Mouse (Mus musculus) cortical plate, adult 2 months (tissue): ENCODE measurements at regions not wholly inside any gene's neighbourhood (a gene's known extent, or its start where the extent isn't known, plus 50 kb on each side); places are given as distances from the start of the nearest gene placed in this dataset.

ENCODE experiments used
- CTCF ChIP-seq: fragments of 200-500 bp; IDR thresholded peaks from 2 replicates; pipeline ENCODE4 v1.5.1; 2011; ENCODE audit warnings: mild to moderate bottlenecking, control low read depth, low read length; ENCODE audit not compliant: insufficient read depth; ENCODE audit errors: extremely low read depth
- POLR2A ChIP-seq: fragments of 200-500 bp; IDR thresholded peaks from 2 replicates; pipeline ENCODE4 v1.6.1; 2011; ENCODE audit warnings: mild to moderate bottlenecking, low read length, control low read depth; ENCODE audit not compliant: insufficient read depth; ENCODE audit errors: extremely low read depth

DNA sequence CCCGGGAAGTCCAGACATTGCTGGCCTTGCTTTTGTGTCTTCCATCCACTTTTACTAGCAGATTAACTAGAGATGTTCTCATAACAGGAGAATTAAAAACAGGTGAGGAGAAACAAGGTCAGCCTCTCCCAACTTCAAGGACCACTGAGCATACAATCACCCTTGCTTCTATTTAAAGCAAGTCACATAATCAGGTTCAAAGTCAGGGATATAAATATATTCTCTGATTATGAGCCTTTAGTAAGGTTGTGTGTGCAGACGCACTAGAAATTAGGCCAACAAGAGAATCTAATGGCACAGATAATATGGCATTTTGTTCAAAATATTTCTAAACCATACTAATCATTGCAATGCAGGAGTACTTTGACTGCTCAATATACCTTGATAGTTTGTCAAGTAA lies 1134.2 kb upstream of the Cited2 start:
- TF ChIP-seq CTCF: no peak
- no peak for TF ChIP-seq POLR2A
